Mouse (Mus musculus): ENCODE data around the gene Tnfrsf4.
A peak's percentile ranks its signal among the peaks of the same experiment; 100 is the strongest.

Tnfrsf4 gene

GRCm38 (mm10) chr4:156030651-156031118 lies 17.0 kb downstream of the Tnfrsf4 start:
- no peak for DNase-seq

- no peak for DNase-seq
Measured at GRCm38 (mm10) chr4:156031255-156031592, 17.6 kb downstream of the Tnfrsf4 start.

GRCm38 (mm10) chr4:156031593-156032391 lies 18.1 kb downstream of the Tnfrsf4 start:
- DNase-seq = peak; percentile 46 to 68

DNA sequence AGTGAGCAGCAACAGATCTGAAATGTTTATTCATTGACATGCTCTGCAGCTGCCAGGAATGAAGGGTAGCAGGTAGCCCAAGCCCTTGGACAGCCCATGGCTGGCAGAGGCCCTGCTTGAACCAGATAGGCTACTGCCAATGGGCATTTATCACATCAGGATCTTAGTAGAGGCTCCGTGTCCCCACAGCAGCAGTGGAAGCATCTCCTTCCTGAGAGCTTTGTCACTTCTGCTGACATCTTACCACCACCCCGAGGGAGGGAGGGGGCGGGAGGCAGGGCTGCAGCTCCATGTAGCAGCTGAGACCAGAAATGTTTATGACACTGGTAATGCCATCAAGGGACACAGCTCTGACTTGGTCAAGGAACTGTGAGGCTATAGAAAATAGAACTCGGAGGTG lies 19.2 kb downstream of the Tnfrsf4 start:
- peak in 1 of 2 experiments; percentile 37 for DNase-seq

DNA sequence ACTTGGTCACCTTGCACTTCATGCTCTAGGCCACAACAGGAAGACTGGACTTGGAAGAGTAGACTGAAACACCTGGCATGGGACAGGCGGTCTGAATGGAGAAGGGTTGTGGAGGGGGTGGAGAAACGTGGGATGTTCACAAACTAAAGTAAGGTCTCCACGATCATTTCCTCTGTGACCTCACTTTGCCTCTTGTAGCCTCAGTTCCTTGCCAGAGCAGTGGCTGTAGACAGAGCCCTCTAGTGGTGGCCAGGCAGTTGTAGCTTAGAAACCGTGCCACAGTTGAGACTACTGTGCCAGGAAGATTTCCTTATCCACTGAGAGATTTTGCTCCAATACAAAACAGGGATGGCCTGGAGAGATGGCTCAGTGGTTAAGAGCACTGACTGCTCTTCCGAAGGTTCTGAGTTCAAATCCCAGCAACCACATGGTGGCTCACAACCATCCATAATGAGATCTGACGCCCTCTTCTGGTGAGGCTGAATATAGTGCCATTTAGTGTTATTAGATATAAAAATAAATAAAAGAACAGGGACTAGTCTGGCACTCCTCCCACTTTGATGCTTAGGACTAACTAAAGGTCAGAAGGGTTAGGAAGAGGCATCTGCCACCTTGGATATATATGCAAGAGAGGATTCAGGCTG lies 20.0 kb downstream of the Tnfrsf4 start:
- peak in 1 of 2 experiments; percentile 55 for DNase-seq

DNA sequence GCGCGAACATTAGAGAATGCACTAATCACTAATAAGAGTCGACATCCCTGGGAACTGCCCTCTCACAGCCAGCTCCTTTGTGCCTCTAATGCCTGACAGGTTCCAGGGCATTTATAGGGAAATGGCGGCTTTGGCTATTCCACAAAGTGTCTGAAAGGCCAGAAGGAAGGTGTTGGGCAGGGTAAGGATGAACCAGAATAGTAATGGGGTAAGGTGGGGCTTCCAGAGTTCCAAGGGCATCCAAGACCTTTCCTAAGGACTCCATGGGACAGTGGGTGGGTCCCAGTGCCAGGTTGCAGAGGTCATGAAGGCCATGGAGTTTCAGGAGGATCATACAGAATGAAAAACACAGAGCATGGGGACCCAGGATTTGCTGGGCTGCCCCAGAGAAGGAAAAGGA lies 20.7 kb downstream of the Tnfrsf4 start:
- DNase-seq = no peak

GRCm38 (mm10) chr4:156034901-156035300 lies 21.3 kb downstream of the Tnfrsf4 start:
- no peak for DNase-seq

GRCm38 (mm10) chr4:156044754-156045153 lies 31.1 kb downstream of the Tnfrsf4 start:
- no peak for DNase-seq

- DNase-seq = no peak
Measured at GRCm38 (mm10) chr4:156049779-156050178, 36.1 kb downstream of the Tnfrsf4 start.

DNA sequence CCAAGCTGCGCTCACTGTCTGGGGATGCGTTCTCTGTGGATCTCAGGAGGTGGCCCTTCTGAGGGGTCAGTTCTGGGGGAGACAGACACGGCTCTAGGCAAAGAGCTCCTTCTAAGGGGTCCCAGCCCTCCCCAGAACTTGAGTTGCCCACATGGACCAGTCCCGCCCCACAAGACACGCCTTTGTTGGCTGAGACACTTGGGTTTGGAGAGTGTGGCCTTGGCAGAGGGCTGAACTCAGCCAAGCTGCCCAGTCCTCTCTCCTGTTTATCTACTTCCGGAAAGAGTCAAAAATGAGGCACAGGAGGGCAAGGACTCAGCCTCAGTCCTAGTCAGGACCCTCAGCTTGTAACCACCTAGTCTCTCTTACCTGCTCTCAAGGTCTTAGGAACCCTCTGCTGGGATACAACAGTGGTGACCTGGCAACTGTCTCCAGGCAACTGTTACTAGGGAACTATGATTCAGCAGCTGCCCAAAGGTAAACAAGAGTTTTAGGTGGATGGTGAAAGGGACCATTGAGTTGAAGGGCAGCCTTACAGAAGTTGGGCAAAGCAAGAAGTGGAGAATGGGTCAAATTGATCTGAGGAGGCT lies 36.8 kb downstream of the Tnfrsf4 start:
- DNase-seq = no peak

DNA sequence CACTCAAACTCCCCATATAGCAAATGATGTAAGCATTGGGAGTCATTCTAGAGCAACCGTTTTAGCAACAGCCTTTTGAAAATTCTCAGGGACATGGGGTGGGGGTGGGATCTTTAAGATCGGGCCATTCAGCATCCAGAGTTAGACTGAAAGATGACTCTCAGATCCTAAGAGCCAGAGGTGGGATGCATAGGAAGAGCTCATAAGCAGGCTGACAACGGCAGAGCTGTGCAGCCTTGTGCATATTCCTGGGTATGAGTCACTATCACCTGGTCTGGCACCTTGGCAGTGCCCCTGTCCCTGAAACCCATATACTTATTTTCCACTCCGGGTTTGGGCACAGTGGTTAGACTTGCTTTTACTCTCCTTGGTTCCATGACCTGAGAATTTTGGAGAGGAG lies 39.5 kb downstream of the Tnfrsf4 start:
- DNase-seq = no peak

- DNase-seq = no peak
Measured at GRCm38 (mm10) chr4:156054130-156054529, 40.5 kb downstream of the Tnfrsf4 start.

DNA sequence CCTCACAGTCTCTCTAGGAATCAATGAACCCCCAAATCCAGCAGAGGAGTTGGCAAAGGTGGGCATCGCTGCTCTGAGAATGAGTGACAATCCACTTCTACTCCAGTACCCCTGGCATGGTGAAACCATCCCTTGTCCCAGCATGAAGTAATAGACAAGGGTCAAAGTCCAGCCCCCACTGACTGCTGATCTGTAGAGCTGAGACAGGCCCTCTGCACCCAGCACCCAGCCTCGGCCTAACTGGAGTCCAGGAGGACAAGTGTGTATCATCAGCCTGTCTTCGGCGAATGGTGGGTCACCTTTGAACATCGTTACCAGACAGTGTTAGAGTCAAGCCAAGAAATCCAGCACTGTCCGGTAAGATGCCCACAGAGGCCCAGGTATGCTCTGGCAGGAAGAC lies 41.0 kb downstream of the Tnfrsf4 start:
- DNase-seq = no peak

- DNase-seq = no peak
Measured at GRCm38 (mm10) chr4:156055173-156055572, 41.5 kb downstream of the Tnfrsf4 start.

DNA sequence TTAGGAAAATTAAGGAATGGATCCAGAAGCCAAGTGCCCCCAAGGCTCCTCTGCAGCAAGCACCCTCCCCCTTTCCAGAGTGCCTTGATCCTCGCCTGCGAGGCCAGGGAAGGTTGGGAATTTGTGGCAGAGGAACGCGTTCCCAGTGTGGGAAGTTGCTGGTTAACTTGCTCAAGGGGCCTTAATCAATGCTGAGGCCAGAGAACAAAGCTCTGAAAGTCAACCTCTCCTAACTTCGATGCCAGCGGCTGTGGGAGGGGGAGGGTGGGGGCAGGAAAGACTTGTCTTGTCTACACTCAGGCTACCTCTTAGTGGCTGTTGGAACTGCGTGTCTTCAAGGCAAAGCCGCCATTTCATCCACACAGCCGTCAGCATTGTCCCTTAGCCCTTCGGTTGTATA lies 44.1 kb downstream of the Tnfrsf4 start:
- DNase-seq = no peak

- no peak for DNase-seq
Measured at GRCm38 (mm10) chr4:156058826-156059225, 45.2 kb downstream of the Tnfrsf4 start.

DNA sequence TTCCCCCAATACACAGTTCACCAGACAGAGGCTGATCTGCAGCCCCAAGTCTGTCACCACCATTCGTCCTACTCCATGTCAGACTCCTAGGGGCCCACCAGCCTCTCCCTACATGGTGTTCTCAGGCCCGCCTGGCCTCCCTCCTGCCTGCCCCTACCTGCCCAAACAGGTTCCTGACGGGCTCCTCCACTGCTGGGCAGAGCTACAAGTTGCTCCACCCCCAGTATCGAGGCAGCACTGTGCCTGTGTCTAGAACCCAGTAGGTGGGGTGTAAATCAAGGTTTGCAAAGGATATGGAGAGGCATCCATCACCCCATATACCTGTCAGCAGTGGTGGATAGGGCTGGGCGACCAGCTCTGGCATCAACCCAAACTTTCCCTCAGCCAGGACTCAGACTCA lies 45.6 kb downstream of the Tnfrsf4 start, which contains the start of gene Ttll10:
Gene Ttll10 (minus strand): TSS at position 154 of the 400 bp plus-strand sequence.
- DNase-seq = no peak

DNA sequence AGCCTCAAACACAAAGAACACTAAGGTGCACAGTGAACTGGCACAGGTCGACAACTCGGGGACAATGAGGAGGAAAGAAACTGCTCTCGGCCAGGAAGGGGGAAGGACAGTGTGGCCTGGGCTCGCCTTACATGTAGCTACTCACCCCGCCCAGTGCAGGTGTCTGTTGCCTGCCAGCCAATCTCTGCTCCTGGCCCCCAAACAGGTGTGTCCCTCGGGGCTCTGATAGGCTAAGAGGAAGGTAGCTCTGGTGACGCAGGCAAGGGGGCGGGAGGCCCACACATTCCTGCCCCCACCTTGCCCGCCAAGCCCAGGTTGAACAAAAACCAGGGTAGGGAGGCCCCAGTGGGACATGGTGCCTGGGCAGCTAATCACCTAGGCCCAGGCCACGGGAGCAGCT lies 46.1 kb downstream of the Tnfrsf4 start:
- DNase-seq = no peak

DNA sequence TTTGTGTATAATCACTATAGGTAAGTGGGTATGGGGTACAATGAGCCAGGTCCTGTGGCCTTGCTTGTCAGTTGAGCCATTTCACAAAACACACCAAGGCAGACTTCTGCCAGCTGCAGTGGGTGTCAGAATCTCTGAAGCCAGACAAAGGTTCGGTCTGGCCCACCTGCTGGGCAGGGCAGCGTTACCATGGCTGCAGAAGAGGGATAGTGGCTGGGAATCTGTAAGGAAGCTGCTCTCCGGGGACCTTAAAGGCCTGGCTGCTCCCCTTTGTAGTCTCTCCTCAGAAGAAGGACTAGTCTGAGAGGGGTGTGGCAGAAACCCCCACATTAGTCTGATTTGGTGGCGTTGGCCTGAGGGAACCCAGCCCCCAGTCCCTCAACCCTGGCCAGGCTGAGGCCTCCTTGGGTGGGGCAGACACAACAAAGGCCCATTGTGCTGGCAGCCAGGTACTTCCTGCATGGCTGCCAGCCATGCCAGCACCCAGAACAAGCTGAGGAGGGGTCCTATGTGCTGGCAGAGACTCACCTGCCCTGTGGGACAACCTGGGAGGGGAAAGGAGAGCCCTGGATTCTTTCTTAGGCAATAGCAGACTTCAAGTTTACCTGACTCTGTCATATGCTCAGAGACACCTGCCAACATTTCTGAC lies 50.3 kb downstream of the Tnfrsf4 start:
- no peak for DNase-seq

GRCm38 (mm10) chr4:156064510-156064897 lies 50.9 kb downstream of the Tnfrsf4 start:
- DNase-seq = no peak

- no peak for DNase-seq
Measured at GRCm38 (mm10) chr4:156065156-156065894, 51.7 kb downstream of the Tnfrsf4 start.

Measured in thymus, adult 18-20 months (tissue).